Mouse (Mus musculus) heart, adult 9 months (tissue): ENCODE data around the gene Slc22a5.

Experiments used
- DNase-seq, 2 experiments: peaks; one replicate each; pipeline ENCODE4 v3.0.0; 2022; ENCODE audit warnings: low spot score in 2 of 2

Slc22a5 gene

GRCm38 (mm10) chr11:53891505-53892451 is at the start of gene Slc22a5:
TSS of gene Slc22a5 (minus strand) at chr11:53891660.
- DNase-seq: peak; percentile 99 to 100

GRCm38 (mm10) chr11:53931944-53932318 is 40.5 kb upstream of the Slc22a5 start:
- peak in 1 of 2 experiments; percentile 7 for DNase-seq

- peak; percentile 23 to 48 for DNase-seq
Observed at GRCm38 (mm10) chr11:53931091-53931943, 39.9 kb upstream of the Slc22a5 start.

GRCm38 (mm10) chr11:53929741-53930140 is 38.3 kb upstream of the Slc22a5 start:
- no peak for DNase-seq

GRCm38 (mm10) chr11:53928585-53928984 is 37.1 kb upstream of the Slc22a5 start:
- no peak for DNase-seq

- DNase-seq: no peak
Observed at GRCm38 (mm10) chr11:53926303-53926702, 34.8 kb upstream of the Slc22a5 start.

GRCm38 (mm10) chr11:53918851-53919250 is 27.4 kb upstream of the Slc22a5 start:
- DNase-seq: no peak

GRCm38 (mm10) chr11:53911011-53911410 is 19.6 kb upstream of the Slc22a5 start:
- DNase-seq: no peak

GRCm38 (mm10) chr11:53908686-53909085 is 17.2 kb upstream of the Slc22a5 start:
- no peak for DNase-seq

GRCm38 (mm10) chr11:53904534-53904925 is 13.1 kb upstream of the Slc22a5 start:
- DNase-seq: no peak

GRCm38 (mm10) chr11:53903781-53904533 is 12.5 kb upstream of the Slc22a5 start:
- peak in 1 of 2 experiments; percentile 22 for DNase-seq

GRCm38 (mm10) chr11:53902741-53903140 is 11.3 kb upstream of the Slc22a5 start:
- no peak for DNase-seq

- DNase-seq: no peak
Observed at GRCm38 (mm10) chr11:53900991-53901390, 9.5 kb upstream of the Slc22a5 start.

- DNase-seq: no peak
Observed at GRCm38 (mm10) chr11:53899981-53900380, 8.5 kb upstream of the Slc22a5 start.

- DNase-seq: no peak
Observed at GRCm38 (mm10) chr11:53899004-53899403, 7.5 kb upstream of the Slc22a5 start.

GRCm38 (mm10) chr11:53896935-53897334 is 5.5 kb upstream of the Slc22a5 start:
- DNase-seq: no peak

GRCm38 (mm10) chr11:53893451-53893850 is 2.0 kb upstream of the Slc22a5 start:
- no peak for DNase-seq

GRCm38 (mm10) chr11:53892716-53893416 is 1.4 kb upstream of the Slc22a5 start:
- DNase-seq: peak in 1 of 2 experiments; percentile 22

GRCm38 (mm10) chr11:53890906-53891504 is 455 bp downstream of the Slc22a5 start:
- peak in 1 of 2 experiments; percentile 49 for DNase-seq

- no peak for DNase-seq
Observed at GRCm38 (mm10) chr11:53890225-53890624, 1.2 kb downstream of the Slc22a5 start.
